In the genomic region with DNA sequence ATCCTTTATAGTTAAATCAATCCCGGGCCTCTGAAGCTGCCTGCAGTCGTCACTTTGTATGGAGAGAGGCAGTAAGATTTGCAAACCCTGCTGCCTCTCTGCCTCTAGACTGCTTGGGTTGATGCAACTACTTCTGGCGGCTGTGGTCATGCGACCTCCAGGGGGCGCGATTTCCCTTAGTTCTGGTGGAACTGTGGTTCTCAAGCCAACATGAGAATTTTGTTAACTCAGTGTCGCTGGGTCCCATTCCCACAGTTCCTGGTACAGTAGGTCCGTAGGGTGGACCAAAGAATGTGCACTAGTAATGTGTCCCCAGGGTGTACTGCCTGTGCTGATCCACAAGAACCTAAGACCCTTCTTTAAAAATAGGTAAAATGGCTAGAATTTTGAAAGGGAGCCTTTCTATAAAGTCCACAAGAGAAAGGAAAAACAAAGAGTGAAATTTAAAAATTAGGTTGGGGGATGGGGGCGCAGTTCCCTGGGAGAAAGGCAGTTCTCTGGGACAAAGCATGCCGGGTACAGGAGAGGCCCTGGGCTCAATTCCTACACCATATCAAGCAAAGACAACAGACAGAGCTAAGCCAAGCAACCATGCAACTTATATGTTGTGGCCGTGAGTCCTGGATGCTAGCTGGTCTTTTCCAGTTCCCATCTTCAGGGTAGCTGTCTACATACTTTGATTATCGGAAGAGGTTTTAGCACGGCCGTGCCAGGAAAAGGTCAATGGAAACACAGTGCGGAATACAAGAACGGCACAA, we compare ENCODE assay signal across 8 mouse cellular contexts.
DNase-seq lines count a peak whose midpoint lies in the region; ATAC-seq and TF ChIP-seq lines count a peak whose summit lies in the region.

No protein-coding gene starts in this region.

- no peak overlapping the region for H3K9ac ChIP-seq in hindbrain, embryonic 16.5 days (ENCODE audit: low read depth, low read length)

- ATAC-seq in Patski = peak; percentile 76
- ATAC-seq in hindbrain, embryonic 16.5 days = peak; percentile 77

- DNase-seq in Patski (ENCODE audit: low read depth, low spot score) = peak; percentile 13
- DNase-seq in cerebellum, postnatal 25 days = peak; percentile 87 to 95
- DNase-seq in gastrocnemius, adult 2 months = peak; percentile 92
- peak; percentile 68 to 76 for DNase-seq in layer of hippocampus, postnatal 36 days
- peak; percentile 82 to 90 for DNase-seq in lung, postnatal 4 days
- DNase-seq in retina, postnatal 1 day = peak; percentile 81
- DNase-seq in urinary bladder, adult 2 months (ENCODE audit: low spot score) = peak; percentile 76

- peaks cover 14% of the 10 kb centered on the region for H3K27me3 ChIP-seq in Patski
- H3K27me3 ChIP-seq in hindbrain, embryonic 16.5 days (replicated peaks; ENCODE audit: control insufficient read depth, insufficient read depth, low read length) = no peaks in the 10 kb centered on the region

- intact Hi-C loops in gastrocnemius, adult 2 months (cut with DNase I) = loop anchor here (1.0 to 5.0 kb wide), 2 partner anchors 86 to 176 kb away; no protein-coding TSS in a partner anchor

- peak overlapping the region; percentile 62 for H3K4me3 ChIP-seq in gastrocnemius, adult 2 months
- no peak overlapping the region for H3K4me3 ChIP-seq in hindbrain, embryonic 16.5 days (ENCODE audit: low read length)

- H3K27ac ChIP-seq in gastrocnemius, adult 2 months = peak overlapping the region; percentile 53
- no peak overlapping the region for H3K27ac ChIP-seq in hindbrain, embryonic 16.5 days (ENCODE audit: low read depth, low read length)

- no peaks in the 10 kb centered on the region for H3K9me3 ChIP-seq in hindbrain, embryonic 16.5 days (ENCODE audit: control insufficient read depth, low read length)

- CTCF ChIA-PET in Patski (lab: Charles Lee) = interaction anchor here (0.9 to 3.5 kb wide), 5 partner anchors 145 to 187 kb away, joined by 3 to 30 read pairs (median 3); no protein-coding TSS in a partner anchor

- no peaks in the 10 kb centered on the region for H3K36me3 ChIP-seq in hindbrain, embryonic 16.5 days (ENCODE audit: control insufficient read depth, insufficient read depth, low read length)

- POLR2A ChIA-PET in Patski (lab: Charles Lee) = interaction anchor here (0.5 to 0.8 kb wide), 2 partner anchors 27 to 41 kb away, joined by 3 read pairs; no protein-coding TSS in a partner anchor

- WGBS in hindbrain, embryonic 16.5 days = 47% methylated on average over 16 of the region's 16 CpGs

- in situ Hi-C loops in Patski (cut with MboI; ENCODE audit: low pct_unique_long_range_greater_than_20kb) = loop anchor here (5.0 kb wide), 2 partner anchors 176 to 736 kb away; no protein-coding TSS in a partner anchor

- peaks cover 6% of the 10 kb centered on the region; the same call in 1 of the 2 replicates for H3K4me1 ChIP-seq in hindbrain, embryonic 16.5 days (ENCODE audit: control insufficient read depth, insufficient read depth, low read depth, low read length)

- no peak overlapping the region for H3K4me2 ChIP-seq in hindbrain, embryonic 16.5 days (ENCODE audit: low read length)

- peak; percentile 86 for TF ChIP-seq CTCF in Patski (IDR thresholded peaks at IDR 0.05)
- TF ChIP-seq CTCF in gastrocnemius, adult 2 months (IDR thresholded peaks at IDR 0.05) = peak; percentile 97

Comparison
In these comparisons a context has a peak if more than half of its experiments do, and no peak if none do; other contexts are left out.
1. DNase-seq: peak in every context shown above with its lines; median percentile 92 in gastrocnemius, adult 2 months; 91 in cerebellum, postnatal 25 days; 86 in lung, postnatal 4 days; 81 in retina, postnatal 1 day; 76 in urinary bladder, adult 2 months; 72 in layer of hippocampus, postnatal 36 days; 13 in Patski.